Mouse (Mus musculus) myocyte (in vitro differentiated cells): Measurements from ENCODE around the gene Cyp11a1. TPM values are rescaled to one million over a fixed set of nuclear protein-coding genes. Genes with fewer than 3 reads are reported as not detected.

ENCODE experiments used
- H3K27me3 ChIP-seq: one replicate; pipeline ENCODE4 v1.6.1; 2011; ENCODE audit not compliant: control insufficient read depth, insufficient read depth, insufficient read length
- H3K36me3 ChIP-seq: one replicate; pipeline ENCODE4 v1.6.1; 2011; ENCODE audit not compliant: control insufficient read depth, insufficient read depth
- H3K4me2 ChIP-seq: one replicate; pipeline ENCODE4 v1.6.1; 2011; ENCODE audit warnings: low read depth, control low read depth
- H3K4me3 ChIP-seq: one replicate; pipeline ENCODE4 v1.5.1; 2011; ENCODE audit warnings: mild to moderate bottlenecking, control low read depth, moderate library complexity
- H3K79me2 ChIP-seq: one replicate; pipeline ENCODE4 v1.6.1; 2011; ENCODE audit not compliant: control insufficient read depth, insufficient read depth
- H3ac ChIP-seq: one replicate; pipeline ENCODE4 v1.6.1; 2011; ENCODE audit not compliant: control insufficient read depth, insufficient read length
- CEBPB ChIP-seq: IDR thresholded peaks from 2 replicates; pipeline ENCODE4 v1.6.1; 2011; ENCODE audit warnings: mild to moderate bottlenecking, moderate library complexity; ENCODE audit not compliant: poor library complexity, insufficient read depth, severe bottlenecking
- E2F4 ChIP-seq: IDR thresholded peaks from one replicate; pipeline ENCODE4 v1.6.1; 2011; ENCODE audit warnings: mild to moderate bottlenecking, control low read depth, moderate library complexity; ENCODE audit not compliant: insufficient read depth
- MAX ChIP-seq: IDR thresholded peaks from one replicate; pipeline ENCODE4 v1.6.1; 2011; ENCODE audit warnings: low read depth, mild to moderate bottlenecking, control low read depth
- MYOD1 ChIP-seq, 3 experiments: IDR thresholded peaks; one replicate each; pipeline ENCODE4 v1.6.1; 2011; ENCODE audit warnings: control low read depth in 2 of 3, low read depth in 2 of 3, mild to moderate bottlenecking in 2 of 3, moderate library complexity in 1 of 3; ENCODE audit not compliant: insufficient read length in 2 of 3, control insufficient read depth in 1 of 3
- MYOG ChIP-seq, 3 experiments: IDR thresholded peaks; one replicate each; pipeline ENCODE4 v1.6.1; 2011; ENCODE audit warnings: control low read depth in 2 of 3, low read depth in 2 of 3, mild to moderate bottlenecking in 2 of 3; ENCODE audit not compliant: insufficient read length in 2 of 3, control insufficient read depth in 1 of 3, insufficient read depth in 1 of 3
- POLR2A ChIP-seq: IDR thresholded peaks from one replicate; pipeline ENCODE4 v1.6.1; 2011; ENCODE audit warnings: low read depth, mild to moderate bottlenecking, control low read depth, moderate library complexity; ENCODE audit not compliant: insufficient read length
- POLR2AphosphoS2 ChIP-seq: IDR thresholded peaks from one replicate; pipeline ENCODE4 v1.6.1; 2011; ENCODE audit warnings: low read depth, control low read depth; ENCODE audit not compliant: insufficient read length
- REST ChIP-seq: IDR thresholded peaks from one replicate; pipeline ENCODE4 v1.6.1; 2011; ENCODE audit warnings: mild to moderate bottlenecking, control low read depth, moderate library complexity; ENCODE audit not compliant: insufficient read depth, insufficient read length
- SRF ChIP-seq: IDR thresholded peaks from one replicate; pipeline ENCODE4 v1.6.1; 2011; ENCODE audit warnings: low read depth; ENCODE audit not compliant: control insufficient read depth, insufficient read length
- TCF12 ChIP-seq: IDR thresholded peaks from one replicate; pipeline ENCODE4 v1.6.1; 2011; ENCODE audit warnings: mild to moderate bottlenecking, control low read depth; ENCODE audit not compliant: poor library complexity, insufficient read depth, severe bottlenecking
- TCF3 ChIP-seq: IDR thresholded peaks from one replicate; pipeline ENCODE4 v1.6.1; 2011; ENCODE audit warnings: low read depth, control low read depth; ENCODE audit not compliant: insufficient read length
- USF1 ChIP-seq: IDR thresholded peaks from one replicate; pipeline ENCODE4 v1.6.1; 2011; ENCODE audit warnings: low read depth, mild to moderate bottlenecking, control low read depth, moderate library complexity
- polyA plus RNA-seq: library from polyadenylated mRNA; unstranded; fragments of >200 nt; fragmentation: generic; extraction: Trizol; gene quantifications from one replicate; pipeline ENCODE4 v1.2.1, GENCODE M21; 2012; ENCODE audit warnings: missing spikeins

The Cyp11a1 gene
- polyA plus RNA-seq, 1 experiment = 0.11 TPM

DNA sequence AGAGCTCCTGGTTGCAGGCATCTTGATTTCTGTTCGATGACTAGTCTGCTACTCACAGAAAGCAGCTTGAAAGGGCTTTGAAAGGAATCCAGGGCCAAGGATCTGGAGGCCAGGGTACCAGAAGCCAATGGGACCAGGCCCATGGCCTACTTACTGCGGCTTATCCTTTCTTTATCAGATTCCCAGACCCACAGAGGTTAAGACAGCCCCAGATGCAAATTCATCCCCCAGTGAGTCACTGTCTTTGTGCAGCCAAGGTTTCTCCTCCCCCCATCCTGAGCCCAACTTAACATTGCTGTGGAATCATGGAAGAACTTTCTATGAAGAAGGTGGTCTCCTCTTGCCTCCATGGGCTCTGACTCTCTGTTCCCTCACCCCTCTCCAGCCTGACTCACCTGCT lies 6.3 kb downstream of the Cyp11a1 start:
- H3K4me3 ChIP-seq = no peak overlapping the region
- no peaks in the 10 kb centered on the region for H3K36me3 ChIP-seq
- H3K4me2 ChIP-seq = peak overlapping the region; percentile 53
- no peak overlapping the region for H3ac ChIP-seq
- H3K27me3 ChIP-seq = no peaks in the 10 kb centered on the region
- TF ChIP-seq REST (no peak), SRF (no peak), TCF12 (no peak), POLR2AphosphoS2 (no peak), CEBPB (no peak), MAX (no peak), POLR2A (no peak)
- no peaks in the 10 kb centered on the region for H3K79me2 ChIP-seq

DNA sequence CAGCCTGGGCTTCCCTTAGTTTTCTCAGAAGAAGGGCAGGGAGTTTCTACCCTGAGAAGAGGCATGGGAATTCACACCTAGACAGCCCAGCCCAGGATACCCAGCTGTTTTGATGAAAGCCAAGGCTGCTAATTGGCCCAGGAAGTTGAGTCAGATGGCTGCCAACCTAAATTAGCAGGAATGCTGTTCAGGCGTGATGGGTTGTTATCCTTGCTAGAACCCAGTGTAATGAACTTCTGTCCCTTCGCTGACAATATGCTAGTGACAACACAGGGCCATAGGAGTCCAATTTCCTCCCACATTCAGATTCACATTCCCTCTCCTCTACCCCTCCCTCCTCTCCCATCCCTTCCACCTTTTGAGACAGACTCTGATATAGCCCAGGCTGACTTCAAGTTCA lies 6.7 kb downstream of the Cyp11a1 start:
- H3K4me2 ChIP-seq = peak overlapping the region; percentile 53
- H3K36me3 ChIP-seq = no peaks in the 10 kb centered on the region
- TF ChIP-seq MYOG (IDR thresholded peaks at IDR 0.05; ENCODE audit: control insufficient read depth in 1 of 3, insufficient read depth in 1 of 3, insufficient read length in 2 of 3, low read depth in 2 of 3) = peak in 1 of 3 experiments; percentile 5
- TF ChIP-seq POLR2A = no peak
- peak in 1 of 3 experiments; percentile 2 for TF ChIP-seq MYOD1 (IDR thresholded peaks at IDR 0.05; ENCODE audit: control insufficient read depth in 1 of 3, insufficient read length in 2 of 3, low read depth in 2 of 3)
- H3K4me3 ChIP-seq = no peak overlapping the region
- no peaks in the 10 kb centered on the region for H3K27me3 ChIP-seq
- no peaks in the 10 kb centered on the region for H3K79me2 ChIP-seq
- H3ac ChIP-seq = no peak overlapping the region

GRCm38 (mm10) chr9:58014393-58015160 lies 8.4 kb downstream of the Cyp11a1 start:
- no peaks in the 10 kb centered on the region for H3K79me2 ChIP-seq
- no peak overlapping the region for H3K4me2 ChIP-seq
- no peak overlapping the region for H3ac ChIP-seq
- TF ChIP-seq REST (no peak), POLR2A (no peak), SRF (no peak), POLR2AphosphoS2 (no peak), CEBPB (no peak), TCF12 (no peak), TCF3 (no peak), MYOD1 (IDR thresholded peaks at IDR 0.05; ENCODE audit: control insufficient read depth in 1 of 3, insufficient read length in 2 of 3, low read depth in 2 of 3) (no peak), E2F4 (no peak), USF1 (no peak), MYOG (IDR thresholded peaks at IDR 0.05; ENCODE audit: control insufficient read depth in 1 of 3, insufficient read depth in 1 of 3, insufficient read length in 2 of 3, low read depth in 2 of 3) (no peak), MAX (no peak)
- H3K36me3 ChIP-seq = no peaks in the 10 kb centered on the region
- H3K4me3 ChIP-seq = no peak overlapping the region
- H3K27me3 ChIP-seq = peaks cover 5% of the 10 kb centered on the region

DNA sequence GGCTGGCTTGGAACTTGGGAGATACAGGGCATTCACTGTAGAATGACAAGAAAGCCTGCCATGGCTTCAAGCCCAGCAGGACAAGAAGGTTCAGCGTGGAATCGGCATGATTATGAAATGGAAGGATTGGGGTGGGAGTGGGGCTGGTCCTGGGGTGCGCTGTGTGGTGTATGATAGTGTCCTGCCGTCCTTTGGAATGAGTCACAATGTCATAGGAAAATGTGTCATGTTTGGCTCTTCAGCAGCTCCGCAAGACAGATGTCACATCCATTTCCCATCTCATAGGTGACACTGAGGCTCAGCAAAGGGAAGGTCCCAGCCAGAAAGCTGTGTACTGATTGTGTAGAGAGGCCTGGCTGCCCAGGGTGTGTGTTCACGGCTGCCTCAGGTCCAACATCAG lies 9.6 kb downstream of the Cyp11a1 start:
- TF ChIP-seq POLR2AphosphoS2 (no peak), MYOD1 (IDR thresholded peaks at IDR 0.05; ENCODE audit: control insufficient read depth in 1 of 3, insufficient read length in 2 of 3, low read depth in 2 of 3) (no peak), TCF12 (no peak), USF1 (no peak), MYOG (IDR thresholded peaks at IDR 0.05; ENCODE audit: control insufficient read depth in 1 of 3, insufficient read depth in 1 of 3, insufficient read length in 2 of 3, low read depth in 2 of 3) (no peak), CEBPB (no peak), E2F4 (no peak), REST (no peak), POLR2A (no peak), TCF3 (no peak), SRF (no peak), MAX (no peak)
- H3K4me3 ChIP-seq = no peak overlapping the region
- H3K36me3 ChIP-seq = no peaks in the 10 kb centered on the region
- H3K27me3 ChIP-seq = peaks cover 5% of the 10 kb centered on the region
- no peak overlapping the region for H3ac ChIP-seq
- no peak overlapping the region for H3K4me2 ChIP-seq
- H3K79me2 ChIP-seq = no peaks in the 10 kb centered on the region

DNA sequence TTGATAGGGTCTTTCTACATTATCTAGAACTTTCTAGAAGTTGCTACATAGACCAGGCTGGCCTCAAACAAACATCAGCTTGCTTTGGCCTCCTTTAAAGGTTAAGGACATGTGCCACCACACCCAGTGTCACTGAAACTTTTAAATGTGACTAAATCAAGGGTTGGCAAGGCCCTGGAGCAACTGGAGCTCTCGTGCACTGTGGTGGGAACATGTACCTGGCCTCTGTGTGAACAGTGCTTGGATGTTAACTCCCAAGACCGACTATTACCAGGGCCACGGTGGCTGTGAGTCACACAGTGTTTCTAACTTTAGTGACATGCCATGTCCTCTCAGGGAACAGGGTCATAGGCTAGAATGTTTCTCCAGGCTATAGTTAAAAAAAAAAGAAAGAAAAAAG lies 10.8 kb downstream of the Cyp11a1 start:
- no peak overlapping the region for H3ac ChIP-seq
- no peak overlapping the region for H3K4me3 ChIP-seq
- TF ChIP-seq USF1 = no peak
- H3K79me2 ChIP-seq = no peaks in the 10 kb centered on the region
- H3K36me3 ChIP-seq = no peaks in the 10 kb centered on the region
- H3K27me3 ChIP-seq = peaks cover 5% of the 10 kb centered on the region
- no peak overlapping the region for H3K4me2 ChIP-seq
